Mouse (Mus musculus) MEL (cell line): ENCODE results near the gene Mrto4. TPM values are rescaled to one million over a fixed set of nuclear protein-coding genes. Genes with fewer than 3 reads are reported as not detected.

ENCODE experiments used
- DNase-seq: peaks from one replicate; pipeline ENCODE4 v3.0.0; 2011; ENCODE audit warnings: low read depth, low spot score
- H3K27ac ChIP-seq: 2 replicates; pipeline ENCODE4 v1.5.1; 2012; ENCODE audit warnings: low read depth, mild to moderate bottlenecking, control low read depth, low read length, moderate library complexity; ENCODE audit not compliant: control insufficient read depth
- H3K27me3 ChIP-seq, 2 experiments: fragments of 150-350 bp in 1 of 2; sonication (generic) in 1 of 2; 2 replicates each; pipeline ENCODE4 v1.6.1; 2012; ENCODE audit warnings: low read length in 2 of 2, mild to moderate bottlenecking in 2 of 2, improper control_type of control experiment in 1 of 2, moderate library complexity in 1 of 2; ENCODE audit not compliant: insufficient read depth in 2 of 2, control insufficient read depth in 1 of 2
- H3K36me3 ChIP-seq, 2 experiments: 2 replicates each; pipeline ENCODE4 v1.6.1; 2012 to 2014; ENCODE audit warnings: low read length in 2 of 2, improper control_type of control experiment in 1 of 2, inconsistent platforms in 1 of 2, mild to moderate bottlenecking in 1 of 2; ENCODE audit not compliant: insufficient read depth in 2 of 2, control insufficient read depth in 1 of 2
- H3K4me1 ChIP-seq, 2 experiments: fragments of 150-350 bp in 1 of 2; sonication (generic) in 1 of 2; 2 replicates each; pipeline ENCODE4 v1.6.1; 2012; ENCODE audit warnings: low read length in 2 of 2, improper control_type of control experiment in 1 of 2, mild to moderate bottlenecking in 1 of 2; ENCODE audit not compliant: insufficient read depth in 2 of 2, control insufficient read depth in 1 of 2
- H3K4me3 ChIP-seq, 2 experiments: fragments of 150-350 bp in 1 of 2; sonication (generic) in 1 of 2; 2 replicates each; pipeline ENCODE4 v1.5.1; 2012; ENCODE audit warnings: low read depth in 2 of 2, low read length in 2 of 2, mild to moderate bottlenecking in 2 of 2, moderate library complexity in 2 of 2, control low read depth in 1 of 2, improper control_type of control experiment in 1 of 2; ENCODE audit not compliant: control insufficient read depth in 1 of 2, insufficient read depth in 1 of 2
- H3K79me2 ChIP-seq: 2 replicates; pipeline ENCODE4 v1.6.1; 2012; ENCODE audit warnings: mild to moderate bottlenecking, low read length, moderate library complexity; ENCODE audit not compliant: control insufficient read depth, poor library complexity, insufficient read depth
- H3K9ac ChIP-seq: 2 replicates; pipeline ENCODE4 v1.6.1; 2012; ENCODE audit warnings: low read depth, mild to moderate bottlenecking, control low read depth, low read length, moderate library complexity; ENCODE audit not compliant: control insufficient read depth, poor library complexity, severe bottlenecking
- H3K9me3 ChIP-seq: fragments of 150-350 bp; sonication (generic); replicated peaks from 2 replicates; pipeline ENCODE4 v1.6.1; 2012; ENCODE audit warnings: mild to moderate bottlenecking, low read length, improper control_type of control experiment, moderate library complexity; ENCODE audit not compliant: insufficient read depth
- CHD1 ChIP-seq: IDR thresholded peaks from 2 replicates; pipeline ENCODE4 v1.6.1; 2012; ENCODE audit warnings: low read depth, mild to moderate bottlenecking, inconsistent platforms, low read length, improper control_type of control experiment
- CHD2 ChIP-seq: IDR thresholded peaks from 2 replicates; pipeline ENCODE4 v1.6.1; 2011; ENCODE audit warnings: low read length, improper control_type of control experiment
- EP300 ChIP-seq, 2 experiments: IDR thresholded peaks; 2 replicates each; pipeline ENCODE4 v1.6.1; 2011; ENCODE audit warnings: improper control_type of control experiment in 2 of 2, low read length in 2 of 2, low read depth in 1 of 2, mild to moderate bottlenecking in 1 of 2
- GABPA ChIP-seq: IDR thresholded peaks from 2 replicates; pipeline ENCODE4 v1.6.1; 2012; ENCODE audit warnings: low read depth, mild to moderate bottlenecking, inconsistent platforms, low read length, improper control_type of control experiment, moderate library complexity
- GATA1 ChIP-seq: IDR thresholded peaks from 2 replicates; pipeline ENCODE4 v1.6.1; 2011; ENCODE audit warnings: low read depth, low read length, improper control_type of control experiment
- KAT2A ChIP-seq: conservative IDR thresholded peaks from 2 replicates; pipeline ENCODE4 v1.6.1; 2012; ENCODE audit warnings: low read depth, low read length, improper control_type of control experiment, inconsistent platforms
- MAFK ChIP-seq: IDR thresholded peaks from 2 replicates; pipeline ENCODE4 v1.6.1; 2011; ENCODE audit warnings: low read depth, mild to moderate bottlenecking, low read length, improper control_type of control experiment, borderline replicate concordance
- MAZ ChIP-seq: IDR thresholded peaks from 2 replicates; pipeline ENCODE4 v1.6.1; 2012; ENCODE audit warnings: low read depth, mild to moderate bottlenecking, inconsistent platforms, low read length, improper control_type of control experiment
- MEF2A ChIP-seq: IDR thresholded peaks from 2 replicates; pipeline ENCODE4 v1.6.1; 2014; ENCODE audit warnings: low read depth, mild to moderate bottlenecking, inconsistent platforms, low read length, improper control_type of control experiment; ENCODE audit not compliant: poor library complexity, insufficient replicate concordance, severe bottlenecking; ENCODE audit errors: extremely low read depth
- NELFE ChIP-seq: IDR thresholded peaks from 2 replicates; pipeline ENCODE4 v1.6.1; 2011; ENCODE audit warnings: low read depth, low read length, improper control_type of control experiment
- POLR2AphosphoS2 ChIP-seq: IDR thresholded peaks from 2 replicates; pipeline ENCODE4 v1.6.1; 2011; ENCODE audit warnings: low read length, improper control_type of control experiment
- POLR2AphosphoS5 ChIP-seq: IDR thresholded peaks from 2 replicates; pipeline ENCODE4 v1.6.1; 2012; ENCODE audit warnings: low read depth, borderline replicate concordance, mild to moderate bottlenecking, inconsistent platforms, low read length, moderate library complexity, mixed read lengths
- RCOR1 ChIP-seq: IDR thresholded peaks from 2 replicates; pipeline ENCODE4 v1.6.1; 2012; ENCODE audit warnings: low read depth, mild to moderate bottlenecking, inconsistent platforms, low read length, improper control_type of control experiment
- SMC3 ChIP-seq: IDR thresholded peaks from 2 replicates; pipeline ENCODE4 v1.6.1; 2011; ENCODE audit warnings: low read depth, low read length, improper control_type of control experiment
- TAL1 ChIP-seq: IDR thresholded peaks from 2 replicates; pipeline ENCODE4 v1.6.1; 2012; ENCODE audit warnings: mild to moderate bottlenecking, inconsistent platforms, low read length, moderate library complexity, mixed read lengths
- TBP ChIP-seq: IDR thresholded peaks from 2 replicates; pipeline ENCODE4 v1.8.0; 2011; ENCODE audit warnings: low read depth, low read length, improper control_type of control experiment
- UBTF ChIP-seq: IDR thresholded peaks from 2 replicates; pipeline ENCODE4 v1.6.1; 2012; ENCODE audit warnings: low read depth, mild to moderate bottlenecking, inconsistent platforms, low read length, improper control_type of control experiment, moderate library complexity, borderline replicate concordance; ENCODE audit not compliant: insufficient read depth
- USF1 ChIP-seq: IDR thresholded peaks from 2 replicates; pipeline ENCODE4 v1.6.1; 2014; ENCODE audit warnings: low read depth, mild to moderate bottlenecking, inconsistent platforms, low read length, improper control_type of control experiment, moderate library complexity
- ZC3H11A ChIP-seq: IDR thresholded peaks from 2 replicates; pipeline ENCODE4 v1.6.1; 2012; ENCODE audit warnings: low read depth, mild to moderate bottlenecking, inconsistent platforms, low read length, improper control_type of control experiment
- ZKSCAN1 ChIP-seq: IDR thresholded peaks from 2 replicates; pipeline ENCODE4 v1.6.1; 2012; ENCODE audit warnings: low read depth, mild to moderate bottlenecking, inconsistent platforms, low read length, improper control_type of control experiment, moderate library complexity
- ZMIZ1 ChIP-seq: IDR thresholded peaks from 2 replicates; pipeline ENCODE4 v1.6.1; 2012; ENCODE audit warnings: low read depth, mild to moderate bottlenecking, inconsistent platforms, low read length, improper control_type of control experiment, moderate library complexity
- polyA plus RNA-seq, 2 experiments: library from polyadenylated mRNA; stranded (reverse) in 1 of 2; unstranded in 1 of 2; fragments of >175 nt in 1 of 2; fragments of >200 nt in 1 of 2; gene quantifications; 2 replicates each; pipeline versions ENCODE4 v1.2.1 to v1.2.4; 2012; ENCODE audit warnings: low replicate concordance in 2 of 2, low read depth in 1 of 2; ENCODE audit not compliant: insufficient read length in 2 of 2, insufficient read depth in 1 of 2, missing spikeins in 1 of 2
- total RNA-seq: library from RNA; depleted of rRNA; stranded (reverse); fragments of 300-350 nt; gene quantifications from 2 replicates; pipeline ENCODE4 v1.2.3, GENCODE M21; 2012

Gene Mrto4
- total and polyA plus RNA-seq, 3 experiments: 253 to 353 TPM; not detected in 1

GRCm38 (mm10) chr4:139400487-139400886, 48.1 kb upstream of the Mrto4 start:
- Histone ChIP-seq H3K9me3 (no peaks in the 10 kb centered on the region), H3K27me3 (no peaks in the 10 kb centered on the region), H3K36me3 (peaks cover 0 to 25% of the 10 kb centered on the region in 2 experiments; a peak in 2 of 4 replicates), H3K79me2 (no peaks in the 10 kb centered on the region), H3K4me1 (no peaks in the 10 kb centered on the region), H3K9ac (no peak overlapping the region), H3K4me3 (no peak overlapping the region), H3K27ac (no peak overlapping the region)
- no peak for DNase-seq
- TF ChIP-seq USF1: no peak
- no peak for TF ChIP-seq POLR2AphosphoS5
- TF ChIP-seq CHD1: no peak
- no peak for TF ChIP-seq CHD2
- no peak for TF ChIP-seq RCOR1
- TF ChIP-seq GABPA: no peak
- no peak for TF ChIP-seq SMC3
- TF ChIP-seq TBP: no peak
- TF ChIP-seq ZC3H11A: no peak
- TF ChIP-seq POLR2AphosphoS2: no peak
- TF ChIP-seq ZMIZ1: no peak
- TF ChIP-seq MAFK: no peak
- no peak for TF ChIP-seq TAL1
- TF ChIP-seq MEF2A: no peak
- no peak for TF ChIP-seq UBTF
- TF ChIP-seq MAZ: no peak
- TF ChIP-seq GATA1: no peak

- Histone ChIP-seq H3K27ac (no peak overlapping the region), H3K9ac (no peak overlapping the region), H3K4me1 (no peaks in the 10 kb centered on the region), H3K9me3 (no peaks in the 10 kb centered on the region), H3K4me3 (no peak overlapping the region), H3K27me3 (no peaks in the 10 kb centered on the region), H3K79me2 (no peaks in the 10 kb centered on the region), H3K36me3 (peaks cover 0 to 20% of the 10 kb centered on the region in 2 experiments; a peak in 2 of 4 replicates)
- DNase-seq: peak; percentile 14
- TF ChIP-seq ZKSCAN1 (no peak), POLR2AphosphoS2 (no peak), EP300 (IDR thresholded peaks at IDR 0.05; ENCODE audit: low read depth in 1 of 2, low read length in 2 of 2) (no peak), UBTF (no peak), NELFE (no peak), KAT2A (no peak), ZC3H11A (no peak)
These were observed 43.1 kb upstream of the Mrto4 start for GRCm38 (mm10) chr4:139395431-139395830.
